Mouse (Mus musculus) cerebellum, adult 2 months (tissue): ENCODE data around the gene Drd1.

Experiments
- CTCF ChIP-seq: fragments of 200-500 bp; IDR thresholded peaks from 2 replicates; pipeline ENCODE4 v1.5.1; 2011; ENCODE audit warnings: low read depth, mild to moderate bottlenecking, control low read depth, low read length, moderate library complexity, borderline replicate concordance; ENCODE audit not compliant: insufficient read depth
- POLR2A ChIP-seq: fragments of 200-500 bp; IDR thresholded peaks from 2 replicates; pipeline ENCODE4 v1.6.1; 2011; ENCODE audit warnings: low read length, control low read depth, borderline replicate concordance; ENCODE audit not compliant: insufficient read depth

DNA sequence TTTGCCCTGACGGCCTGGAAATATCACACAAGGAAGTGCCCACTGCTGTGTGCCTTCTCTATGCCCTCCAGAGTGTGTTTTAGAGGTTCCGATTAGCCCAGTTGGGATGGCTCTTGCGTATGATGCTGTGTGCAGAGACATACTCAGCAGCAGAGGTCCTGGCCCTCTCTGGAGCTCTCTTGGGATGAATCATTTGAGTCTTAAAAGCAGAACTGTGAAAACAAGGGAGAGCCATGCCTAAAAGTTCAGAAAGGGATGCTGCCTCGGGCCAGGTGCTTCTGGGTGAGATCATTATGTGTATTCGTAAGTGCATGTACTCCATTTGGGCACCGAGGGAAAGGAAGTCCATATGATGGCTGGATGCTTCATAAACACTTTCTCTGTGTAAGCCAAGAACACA is 42.3 kb upstream of the Drd1 start:
- TF ChIP-seq CTCF (no peak), POLR2A (no peak)
